Mouse (Mus musculus) forebrain, embryonic 16.5 days (tissue): ENCODE measurements around the gene Srgn. TPM values are rescaled to one million over a fixed set of nuclear protein-coding genes. Genes with fewer than 3 reads are reported as not detected.

Experiments used
- ATAC-seq: fragments of 200-750 bp; cut with Nextera tagmentation; 2 replicates; pipeline ENCODE4 v1.8.0; 2017; ENCODE audit warnings: mild to moderate bottlenecking, moderate library complexity
- H3K27ac ChIP-seq: fragments of 300-500 bp; sonication (generic); 2 replicates; pipeline ENCODE4 v1.5.1; 2014; ENCODE audit warnings: low read length, control low read depth
- H3K27me3 ChIP-seq: fragments of 300-500 bp; sonication (generic); replicated peaks from 2 replicates; pipeline ENCODE4 v1.6.1; 2014; ENCODE audit warnings: low read length; ENCODE audit not compliant: control insufficient read depth, insufficient read depth
- H3K36me3 ChIP-seq: fragments of 300-500 bp; sonication (generic); 2 replicates; pipeline ENCODE4 v1.6.1; 2014; ENCODE audit not compliant: control insufficient read depth, insufficient read depth
- H3K4me1 ChIP-seq: fragments of 300-500 bp; sonication (generic); replicated peaks from 2 replicates; pipeline ENCODE4 v1.6.1; 2014; ENCODE audit warnings: low read length; ENCODE audit not compliant: control insufficient read depth, insufficient read depth
- H3K4me2 ChIP-seq: fragments of 300-500 bp; sonication (generic); 2 replicates; pipeline ENCODE4 v1.6.1; 2014; ENCODE audit warnings: mild to moderate bottlenecking, low read length, control low read depth
- H3K4me3 ChIP-seq: fragments of 300-500 bp; sonication (generic); replicated peaks from 2 replicates; pipeline ENCODE4 v1.5.1; 2014; ENCODE audit warnings: mild to moderate bottlenecking, low read length, control low read depth
- H3K9ac ChIP-seq: fragments of 300-500 bp; sonication (generic); replicated peaks from 2 replicates; pipeline ENCODE4 v1.6.1; 2014; ENCODE audit warnings: low read depth, low read length, control low read depth
- H3K9me3 ChIP-seq: fragments of 300-500 bp; sonication (generic); 2 replicates; pipeline ENCODE4 v1.6.1; 2016; ENCODE audit warnings: low read length; ENCODE audit not compliant: control insufficient read depth
- WGBS: fragments of 180-500 bp; shearing (Covaris S2); extraction: QIAGEN DNeasy Blood & Tissue Kit; methylation state at CpG from one replicate; pipeline ENCODE4 v1.1.7; 2014; 5-methylcytosine and 5-hydroxymethylcytosine counted together
- polyA plus RNA-seq: library from polyadenylated mRNA; unstranded; fragments of >200 nt; fragmentation: Nextera tagmentation; extraction: Ambion mirVana; gene quantifications from 2 replicates; pipeline ENCODE4 v1.2.1, GENCODE M21; 2015

The Srgn gene
- polyA plus RNA-seq, 1 experiment from 2014 or later = 8.6 TPM

GRCm38 (mm10) chr10:62508459-62508858 lies 18.8 kb downstream of the Srgn start:
- Histone ChIP-seq H3K4me3 (peak overlapping the region; percentile 9; the same call in 1 of the 2 replicates), H3K27me3 (peaks cover 2% of the 10 kb centered on the region; the same call in 1 of the 2 replicates), H3K36me3 (no peaks in the 10 kb centered on the region), H3K4me2 (peak overlapping the region; percentile 39), H3K4me1 (peaks cover 3% of the 10 kb centered on the region; the same call in 1 of the 2 replicates), H3K9me3 (no peaks in the 10 kb centered on the region), H3K9ac (no peak overlapping the region), H3K27ac (no peak overlapping the region)
- 10% methylated on average over 11 of the region's 11 CpGs for WGBS
- ATAC-seq = no peak

GRCm38 (mm10) chr10:62507591-62508308 lies 19.5 kb downstream of the Srgn start:
- 12% methylated on average over 18 of the region's 18 CpGs for WGBS
- no peaks in the 10 kb centered on the region for H3K9me3 ChIP-seq
- peaks cover 3% of the 10 kb centered on the region; the same call in 1 of the 2 replicates for H3K4me1 ChIP-seq
- no peak overlapping the region for H3K4me3 ChIP-seq
- H3K4me2 ChIP-seq = peak overlapping the region; percentile 39
- H3K27me3 ChIP-seq = peaks cover 2% of the 10 kb centered on the region; the same call in 1 of the 2 replicates
- H3K36me3 ChIP-seq = no peaks in the 10 kb centered on the region
- no peak overlapping the region for H3K9ac ChIP-seq
- H3K27ac ChIP-seq = no peak overlapping the region
- ATAC-seq = no peak

GRCm38 (mm10) chr10:62507071-62507470 lies 20.2 kb downstream of the Srgn start:
- no peak overlapping the region for H3K4me3 ChIP-seq
- ATAC-seq = no peak
- H3K27me3 ChIP-seq = peaks cover 2% of the 10 kb centered on the region; the same call in 1 of the 2 replicates
- no peak overlapping the region for H3K4me2 ChIP-seq
- H3K9me3 ChIP-seq = no peaks in the 10 kb centered on the region
- no peak overlapping the region for H3K27ac ChIP-seq
- no peaks in the 10 kb centered on the region for H3K36me3 ChIP-seq
- H3K9ac ChIP-seq = no peak overlapping the region
- peaks cover 3% of the 10 kb centered on the region; the same call in 1 of the 2 replicates for H3K4me1 ChIP-seq
- WGBS = 86% methylated on average over 4 of the region's 4 CpGs

- peaks cover 3% of the 10 kb centered on the region; the same call in 1 of the 2 replicates for H3K4me1 ChIP-seq
- H3K36me3 ChIP-seq = no peaks in the 10 kb centered on the region
- no peak overlapping the region for H3K9ac ChIP-seq
- peaks cover 2% of the 10 kb centered on the region; the same call in 1 of the 2 replicates for H3K27me3 ChIP-seq
- H3K4me3 ChIP-seq = no peak overlapping the region
- no peak for ATAC-seq
- H3K4me2 ChIP-seq = no peak overlapping the region
- WGBS = 87% methylated on average over 17 of the region's 17 CpGs
- H3K9me3 ChIP-seq = no peaks in the 10 kb centered on the region
- no peak overlapping the region for H3K27ac ChIP-seq
Observed at GRCm38 (mm10) chr10:62506019-62506556, 21.2 kb downstream of the Srgn start.

- no peak overlapping the region for H3K9ac ChIP-seq
- 68% methylated on average over 9 of the region's 9 CpGs for WGBS
- no peak overlapping the region for H3K27ac ChIP-seq
- no peak for ATAC-seq
- peaks cover 3% of the 10 kb centered on the region; the same call in 1 of the 2 replicates for H3K4me1 ChIP-seq
- no peak overlapping the region for H3K4me2 ChIP-seq
- no peaks in the 10 kb centered on the region for H3K36me3 ChIP-seq
- H3K4me3 ChIP-seq = no peak overlapping the region
- no peaks in the 10 kb centered on the region for H3K9me3 ChIP-seq
- peaks cover 2% of the 10 kb centered on the region; the same call in 1 of the 2 replicates for H3K27me3 ChIP-seq
Observed at GRCm38 (mm10) chr10:62505224-62505983, 21.8 kb downstream of the Srgn start.

GRCm38 (mm10) chr10:62503836-62504628 lies 23.2 kb downstream of the Srgn start:
- no peak overlapping the region for H3K9ac ChIP-seq
- H3K9me3 ChIP-seq = no peaks in the 10 kb centered on the region
- H3K4me2 ChIP-seq = no peak overlapping the region
- WGBS = 73% methylated on average over 12 of the region's 12 CpGs
- H3K36me3 ChIP-seq = no peaks in the 10 kb centered on the region
- H3K27me3 ChIP-seq = peaks cover 2% of the 10 kb centered on the region; the same call in 1 of the 2 replicates
- ATAC-seq = no peak
- H3K4me1 ChIP-seq = peaks cover 3% of the 10 kb centered on the region; the same call in 1 of the 2 replicates
- no peak overlapping the region for H3K4me3 ChIP-seq
- no peak overlapping the region for H3K27ac ChIP-seq

GRCm38 (mm10) chr10:62503353-62503752 lies 23.9 kb downstream of the Srgn start:
- no peak overlapping the region for H3K4me3 ChIP-seq
- H3K4me1 ChIP-seq = peaks cover 3% of the 10 kb centered on the region; the same call in 1 of the 2 replicates
- WGBS = 82% methylated on average over 4 of the region's 4 CpGs
- no peak overlapping the region for H3K9ac ChIP-seq
- H3K36me3 ChIP-seq = no peaks in the 10 kb centered on the region
- no peak for ATAC-seq
- no peaks in the 10 kb centered on the region for H3K9me3 ChIP-seq
- peaks cover 2% of the 10 kb centered on the region; the same call in 1 of the 2 replicates for H3K27me3 ChIP-seq
- no peak overlapping the region for H3K4me2 ChIP-seq
- no peak overlapping the region for H3K27ac ChIP-seq

GRCm38 (mm10) chr10:62501951-62502350 lies 25.3 kb downstream of the Srgn start:
- Histone ChIP-seq H3K9me3 (no peaks in the 10 kb centered on the region), H3K27ac (no peak overlapping the region), H3K4me1 (no peaks in the 10 kb centered on the region), H3K36me3 (no peaks in the 10 kb centered on the region), H3K9ac (no peak overlapping the region), H3K4me2 (no peak overlapping the region), H3K27me3 (no peaks in the 10 kb centered on the region), H3K4me3 (no peak overlapping the region)
- 85% methylated on average over 7 of the region's 7 CpGs for WGBS
- ATAC-seq = no peak
